Mouse (Mus musculus) forebrain, embryonic 14.5 days (tissue): Measurements from ENCODE around the gene Ccdc92. TPM values are rescaled to one million over a fixed set of nuclear protein-coding genes. Genes with fewer than 3 reads are reported as not detected.
A peak's percentile ranks its signal among the peaks of the same experiment; 100 is the strongest.

Experiments
- ATAC-seq: fragments of 200-750 bp; cut with Nextera tagmentation; 2 replicates; pipeline ENCODE4 v1.8.0; 2017; ENCODE audit warnings: mild to moderate bottlenecking, moderate library complexity
- DNase-seq: peaks from one replicate; pipeline ENCODE4 v3.0.0-alpha.2; 2015; ENCODE audit warnings: low spot score
- H3K27ac ChIP-seq: fragments of 300-500 bp; sonication (generic); 2 replicates; pipeline ENCODE4 v1.5.1; 2014; ENCODE audit warnings: low read depth, mild to moderate bottlenecking, control low read depth, low read length, moderate library complexity
- H3K27me3 ChIP-seq: fragments of 300-500 bp; sonication (generic); replicated peaks from 2 replicates; pipeline ENCODE4 v1.6.1; 2014; ENCODE audit warnings: low read length, control low read depth, mixed read lengths; ENCODE audit not compliant: control insufficient read depth, insufficient read depth
- H3K36me3 ChIP-seq: fragments of 300-500 bp; sonication (generic); 2 replicates; pipeline ENCODE4 v1.6.1; 2014; ENCODE audit warnings: low read length, control low read depth; ENCODE audit not compliant: control insufficient read depth, insufficient read depth
- H3K4me1 ChIP-seq: fragments of 300-500 bp; sonication (generic); 2 replicates; pipeline ENCODE4 v1.6.1; 2014; ENCODE audit warnings: antibody characterized with exemption, low read length, control low read depth; ENCODE audit not compliant: control insufficient read depth, insufficient read depth
- H3K4me2 ChIP-seq: fragments of 300-500 bp; sonication (generic); 2 replicates; pipeline ENCODE4 v1.6.1; 2014; ENCODE audit warnings: mild to moderate bottlenecking, control low read depth, low read length
- H3K4me3 ChIP-seq: fragments of 300-500 bp; sonication (generic); 2 replicates; pipeline ENCODE4 v1.5.1; 2014; ENCODE audit warnings: low read depth, low read length, control low read depth
- H3K9ac ChIP-seq: fragments of 300-500 bp; sonication (generic); 2 replicates; pipeline ENCODE4 v1.6.1; 2014; ENCODE audit warnings: mild to moderate bottlenecking, low read length, control low read depth, moderate library complexity
- H3K9me3 ChIP-seq: fragments of 300-500 bp; sonication (generic); replicated peaks from 2 replicates; pipeline ENCODE4 v1.6.1; 2016; ENCODE audit warnings: low read length, control low read depth, mixed read lengths; ENCODE audit not compliant: control insufficient read depth
- WGBS: fragments of 180-500 bp; shearing (Covaris S2); extraction: QIAGEN DNeasy Blood & Tissue Kit; methylation state at CpG from one replicate; pipeline ENCODE4 v1.1.7; 2014; 5-methylcytosine and 5-hydroxymethylcytosine counted together
- polyA plus RNA-seq: library from polyadenylated mRNA; unstranded; fragments of >200 nt; fragmentation: Nextera tagmentation; extraction: Ambion mirVana; gene quantifications from 2 replicates; pipeline ENCODE4 v1.2.1, GENCODE M21; 2014

Ccdc92 gene
- polyA plus RNA-seq: 23.6 and 31.3 TPM in 2 replicates

GRCm38 (mm10) chr5:124862013-124862866, at the start of gene Ccdc92, which contains the start of gene Zfp664:
TSS of gene Ccdc92 (minus strand) at chr5:124862424.
TSS of gene Zfp664 (plus strand) at chr5:124862691.
- under 1% methylated on average over 96 of the region's 103 CpGs for WGBS
- Histone ChIP-seq H3K4me2 (peak within 1 kb of the TSS; percentile 94), H3K36me3 (peaks cover 13% of the 10 kb centered on the region), H3K4me1 (peaks cover 29% of the 10 kb centered on the region), H3K4me3 (peak within 1 kb of the TSS; percentile 93), H3K27me3 (no peaks in the 10 kb centered on the region), H3K9ac (peak within 1 kb of the TSS; percentile 94), H3K27ac (peak within 1 kb of the TSS; percentile 96), H3K9me3 (no peaks in the 10 kb centered on the region)
- ATAC-seq (peak; percentile 90), DNase-seq (peak; percentile 99)

- Histone ChIP-seq H3K4me2 (no peak overlapping the region), H3K9ac (no peak overlapping the region), H3K27me3 (no peaks in the 10 kb centered on the region), H3K36me3 (no peaks in the 10 kb centered on the region), H3K9me3 (no peaks in the 10 kb centered on the region), H3K4me3 (no peak overlapping the region), H3K27ac (no peak overlapping the region), H3K4me1 (peaks cover 10% of the 10 kb centered on the region; the same call in 1 of the 2 replicates)
- WGBS: 17% methylated on average over 5 of the region's 5 CpGs
- ATAC-seq (peak; percentile 83), DNase-seq (peak; percentile 90)
These were observed 46.6 kb upstream of the Ccdc92 start for GRCm38 (mm10) chr5:124908860-124909259.

GRCm38 (mm10) chr5:124906890-124907289, 44.7 kb upstream of the Ccdc92 start:
- Histone ChIP-seq H3K4me1 (peaks cover 3% of the 10 kb centered on the region), H3K9me3 (no peaks in the 10 kb centered on the region), H3K36me3 (no peaks in the 10 kb centered on the region), H3K4me3 (no peak overlapping the region), H3K27ac (no peak overlapping the region), H3K4me2 (no peak overlapping the region), H3K27me3 (no peaks in the 10 kb centered on the region), H3K9ac (no peak overlapping the region)
- ATAC-seq (no peak), DNase-seq (no peak)
- WGBS: 82% methylated on average over 13 of the region's 13 CpGs

GRCm38 (mm10) chr5:124903852-124904251, 41.6 kb upstream of the Ccdc92 start:
- WGBS: 93% methylated on average over 4 of the region's 4 CpGs
- Histone ChIP-seq H3K4me1 (peaks cover 8% of the 10 kb centered on the region), H3K4me2 (no peak overlapping the region), H3K27ac (no peak overlapping the region), H3K4me3 (no peak overlapping the region), H3K27me3 (no peaks in the 10 kb centered on the region), H3K36me3 (no peaks in the 10 kb centered on the region), H3K9me3 (no peaks in the 10 kb centered on the region), H3K9ac (no peak overlapping the region)
- DNase-seq (no peak), ATAC-seq (no peak)

- peaks cover 8% of the 10 kb centered on the region for H3K4me1 ChIP-seq
- H3K27ac ChIP-seq: peak overlapping the region; percentile 44; the same call in 1 of the 2 replicates
- H3K4me2 ChIP-seq: no peak overlapping the region
- DNase-seq (peak; percentile 42), ATAC-seq (no peak)
- no peak overlapping the region for H3K4me3 ChIP-seq
- no peaks in the 10 kb centered on the region for H3K36me3 ChIP-seq
- no peaks in the 10 kb centered on the region for H3K27me3 ChIP-seq
- H3K9ac ChIP-seq: no peak overlapping the region; the same call in 1 of the 2 replicates
- 80% methylated on average over 10 of the region's 10 CpGs for WGBS
- H3K9me3 ChIP-seq: no peaks in the 10 kb centered on the region
These were observed 40.0 kb upstream of the Ccdc92 start for GRCm38 (mm10) chr5:124902195-124902594.

- DNase-seq (peak; percentile 80), ATAC-seq (no peak; the same call in 1 of the 2 replicates)
- H3K36me3 ChIP-seq: no peaks in the 10 kb centered on the region
- peak overlapping the region; percentile 44; the same call in 1 of the 2 replicates for H3K27ac ChIP-seq
- H3K4me1 ChIP-seq: peaks cover 8% of the 10 kb centered on the region
- H3K4me3 ChIP-seq: no peak overlapping the region
- no peaks in the 10 kb centered on the region for H3K9me3 ChIP-seq
- H3K4me2 ChIP-seq: no peak overlapping the region
- 55% methylated on average over 6 of the region's 6 CpGs for WGBS
- H3K9ac ChIP-seq: no peak overlapping the region
- no peaks in the 10 kb centered on the region for H3K27me3 ChIP-seq
These were observed 39.5 kb upstream of the Ccdc92 start for GRCm38 (mm10) chr5:124901675-124902074.

GRCm38 (mm10) chr5:124900738-124901490, 38.7 kb upstream of the Ccdc92 start:
- WGBS: 65% methylated on average over 19 of the region's 19 CpGs
- H3K4me3 ChIP-seq: no peak overlapping the region
- H3K4me1 ChIP-seq: peaks cover 8% of the 10 kb centered on the region
- H3K27ac ChIP-seq: no peak overlapping the region
- no peak overlapping the region for H3K4me2 ChIP-seq
- H3K36me3 ChIP-seq: no peaks in the 10 kb centered on the region
- ATAC-seq (no peak), DNase-seq (no peak)
- no peak overlapping the region for H3K9ac ChIP-seq
- H3K27me3 ChIP-seq: no peaks in the 10 kb centered on the region
- no peaks in the 10 kb centered on the region for H3K9me3 ChIP-seq

- H3K9ac ChIP-seq: no peak overlapping the region
- DNase-seq: peak; percentile 90
- H3K4me3 ChIP-seq: no peak overlapping the region
- peak overlapping the region; percentile 16; the same call in 1 of the 2 replicates for H3K27ac ChIP-seq
- H3K27me3 ChIP-seq: no peaks in the 10 kb centered on the region
- WGBS: 25% methylated on average over 20 of the region's 20 CpGs
- H3K4me1 ChIP-seq: peaks cover 8% of the 10 kb centered on the region
- H3K9me3 ChIP-seq: no peaks in the 10 kb centered on the region
- no peaks in the 10 kb centered on the region for H3K36me3 ChIP-seq
- H3K4me2 ChIP-seq: peak overlapping the region; percentile 42
- ATAC-seq: peak; percentile 73
These were observed 37.9 kb upstream of the Ccdc92 start for GRCm38 (mm10) chr5:124899945-124900631.
